Mouse (Mus musculus): ENCODE data around the gene Iqch.

The Iqch gene

DNA sequence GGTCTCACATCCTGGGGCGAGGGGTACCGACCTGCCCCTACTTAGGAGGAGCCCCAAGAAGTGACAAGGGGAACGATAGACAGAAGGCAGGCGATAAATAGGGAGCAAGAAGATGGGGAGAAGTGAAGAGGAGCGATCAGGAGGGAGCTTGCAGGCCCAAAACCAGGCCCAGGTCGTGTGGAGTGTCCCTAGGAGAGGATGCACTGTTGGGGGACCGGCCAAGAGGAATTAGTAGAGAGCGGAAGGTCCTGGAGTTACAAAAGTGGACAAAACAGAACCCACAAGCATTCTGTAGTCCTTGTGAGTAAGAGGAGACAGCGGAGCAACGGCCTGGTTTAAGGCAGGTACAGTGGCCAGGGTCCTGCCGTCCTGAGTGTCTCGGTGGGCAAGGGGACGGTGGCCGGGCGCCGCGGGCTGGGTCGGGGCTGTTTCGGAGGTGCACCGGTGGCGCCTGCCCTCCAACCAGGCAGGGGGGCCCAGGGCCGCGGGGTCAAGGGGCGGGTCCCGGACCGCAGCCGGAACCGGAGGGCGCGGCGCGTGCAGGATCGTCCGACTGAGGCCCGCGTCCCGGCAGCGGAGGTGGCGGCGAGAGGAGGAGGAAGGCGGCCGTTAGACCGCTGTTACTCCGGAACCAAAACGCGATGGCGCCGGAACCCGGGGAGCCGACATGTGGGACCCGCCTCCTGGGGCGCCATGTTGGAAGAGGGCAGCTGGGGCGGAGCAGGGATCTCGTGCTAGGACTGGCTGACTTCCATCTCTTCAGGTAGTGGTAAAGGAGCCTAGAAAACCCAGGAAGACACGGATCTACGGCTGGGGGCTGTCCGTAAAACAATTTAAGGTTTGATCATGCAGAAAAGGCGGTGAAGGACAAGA is 224.8 kb downstream of the Iqch start, which contains the start of gene Map2k5:
Gene Map2k5, minus strand, starts transcription at position 633 of the 873 bp plus-strand sequence.
- DNase-seq (ENCODE audit: low spot score) = peak; percentile 91

DNA sequence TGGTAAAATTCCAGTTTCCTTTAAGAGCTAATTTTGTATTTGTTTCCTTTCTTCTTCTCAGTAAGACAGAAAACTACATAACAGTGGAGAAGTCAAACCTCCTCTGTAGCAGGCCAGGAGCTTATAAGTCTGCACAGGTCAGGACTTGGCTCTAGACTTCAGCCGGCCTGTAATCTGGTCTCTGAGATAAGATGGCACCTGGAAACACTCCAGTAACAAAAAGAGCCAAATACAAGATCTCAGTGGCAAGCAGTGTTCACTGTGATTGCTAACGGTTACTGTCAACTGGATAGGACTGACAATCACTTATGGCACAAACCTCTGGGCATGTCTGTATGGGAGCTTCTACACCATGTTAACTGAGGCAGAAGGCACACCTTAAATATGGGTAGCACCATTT is 229.0 kb downstream of the Iqch start:
- no peak for DNase-seq (ENCODE audit: low spot score)

DNA sequence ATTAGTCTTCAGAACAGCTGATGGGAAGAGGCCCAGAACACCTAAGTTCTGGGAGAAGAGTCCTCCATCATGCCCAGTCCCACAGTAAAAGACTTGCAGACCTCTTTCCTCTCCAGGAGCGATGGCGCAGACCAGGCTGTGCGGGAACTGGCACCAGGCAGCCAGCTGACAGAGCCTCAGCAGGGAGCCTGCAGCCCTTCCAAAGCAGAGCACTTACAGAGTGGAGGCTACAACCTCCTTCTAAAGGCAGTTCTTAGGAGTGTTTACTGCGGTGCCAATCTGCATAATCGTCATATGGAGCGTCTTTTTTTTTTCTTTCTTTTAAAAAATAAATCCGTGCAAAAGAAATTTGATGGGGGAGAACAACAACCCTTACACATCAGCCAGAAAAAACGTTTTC is 229.8 kb downstream of the Iqch start:
- DNase-seq (ENCODE audit: low spot score) = no peak
